Mouse (Mus musculus) megakaryocyte progenitor cell, adult 5-6 weeks (primary cell): Measurements from ENCODE around the gene Bcas1. TPM values are rescaled to one million over a fixed set of nuclear protein-coding genes. Genes with fewer than 3 reads are reported as not detected.
"Not testable (repeated sequence)": the region's sequence is repeated elsewhere in the genome, so short reads cannot be mapped to it uniquely, and the experiment has no call there.

Source experiments
- ATAC-seq: replicated peaks from 2 replicates; pipeline ENCODE4 v1.8.0; 2016; ENCODE audit warnings: mild to moderate bottlenecking, moderate TSS enrichment, inconsistent platforms; ENCODE audit not compliant: poor library complexity
- total RNA-seq, 2 experiments: library from RNA; stranded (forward) in 1 of 2; stranded (reverse) in 1 of 2; fragments of 157-497, 149-512 nt in 1 of 2; fragments of 200-1000 nt in 1 of 2; gene quantifications; 2 replicates each; pipeline versions ENCODE4 v1.2.3 to v1.2.4; 2015 to 2017

The Bcas1 gene
- total RNA-seq (2015), result 0.81 and 1.2 TPM in 2 replicates
- 1.1 and 1.9 TPM in 2 replicates for total RNA-seq (2017)

DNA sequence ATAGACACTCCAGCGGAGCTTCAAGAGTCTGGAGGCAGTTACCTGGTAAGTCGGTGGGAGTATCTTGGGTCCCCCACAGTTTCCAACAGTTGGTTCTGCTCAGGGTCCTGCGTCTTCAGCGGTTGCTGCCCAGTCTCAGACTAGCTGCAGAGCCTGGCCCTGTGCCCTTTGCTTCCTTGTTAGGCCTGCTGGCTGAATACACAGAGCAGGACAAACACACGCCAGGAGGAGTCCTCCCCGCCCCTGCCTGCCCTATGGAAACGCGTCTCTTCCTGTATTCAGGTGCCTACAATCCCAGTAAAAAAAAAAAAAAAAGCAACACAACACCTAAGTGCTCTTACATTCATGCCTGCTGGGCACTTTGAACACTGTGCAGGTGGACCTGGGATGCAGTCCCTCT is at the start of gene Bcas1:
Gene Bcas1 (minus strand): TSS at position 142 of the 400 bp plus-strand sequence.
- ATAC-seq, result no peak

DNA sequence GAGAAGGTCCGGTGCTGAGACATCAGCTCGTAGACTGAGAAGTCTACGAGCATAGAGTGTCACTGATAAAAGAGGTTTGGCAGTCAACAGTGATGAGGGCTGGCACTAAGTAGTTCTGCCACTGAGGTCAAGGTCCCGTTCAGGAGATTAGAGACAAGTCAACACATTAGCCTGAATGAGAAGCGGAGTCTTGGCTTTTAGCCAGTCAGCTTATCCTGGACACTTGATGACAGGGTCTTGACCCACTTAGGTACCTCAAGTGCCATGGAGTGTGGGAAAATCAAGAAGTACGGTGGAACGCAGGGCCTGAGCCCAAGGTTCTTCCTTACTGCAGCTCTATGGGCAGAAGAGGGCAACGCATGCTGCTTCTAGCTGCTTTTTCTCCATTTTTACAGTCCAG is 49.0 kb upstream of the Bcas1 start:
- ATAC-seq, result no peak

DNA sequence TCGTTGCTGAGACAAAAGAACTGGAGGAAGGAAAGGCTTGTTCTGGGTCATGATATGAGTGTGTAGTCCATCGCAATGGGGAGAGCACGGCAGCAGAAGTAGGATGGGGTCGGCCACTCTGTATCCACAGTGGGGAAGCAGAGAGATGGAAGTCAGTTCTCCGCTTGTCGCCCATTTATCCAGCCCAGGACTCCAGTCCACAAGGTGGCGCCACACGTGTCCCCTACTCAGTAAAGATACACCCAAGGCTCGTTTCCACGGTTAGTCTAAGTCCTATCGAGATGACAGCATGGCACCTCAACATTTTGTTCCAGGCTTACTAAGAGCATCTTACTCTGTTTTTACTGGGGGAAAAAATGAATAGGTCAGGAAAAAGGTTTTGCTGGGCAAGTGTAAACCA is 48.6 kb upstream of the Bcas1 start:
- ATAC-seq, result peak; percentile 75

DNA sequence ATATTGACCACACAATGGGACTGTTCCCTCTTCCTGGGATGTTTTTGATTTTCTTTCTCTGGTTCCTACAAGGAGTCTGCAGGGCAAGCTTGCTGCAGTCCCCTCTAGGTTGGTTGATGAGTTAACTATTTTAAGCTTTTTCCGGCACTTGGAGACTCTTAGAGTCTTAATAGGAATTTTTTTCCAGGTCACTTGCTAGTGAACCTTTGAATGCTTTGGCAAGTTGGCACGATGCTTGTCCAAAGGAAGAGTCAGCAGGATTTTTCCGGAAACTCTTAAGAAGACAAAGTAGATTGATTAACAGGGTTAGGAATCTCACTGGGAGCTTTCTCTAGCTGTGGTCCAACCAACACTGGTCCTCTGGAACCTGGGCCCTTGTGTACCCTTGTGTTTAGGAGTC is 47.5 kb upstream of the Bcas1 start:
- no peak for ATAC-seq

DNA sequence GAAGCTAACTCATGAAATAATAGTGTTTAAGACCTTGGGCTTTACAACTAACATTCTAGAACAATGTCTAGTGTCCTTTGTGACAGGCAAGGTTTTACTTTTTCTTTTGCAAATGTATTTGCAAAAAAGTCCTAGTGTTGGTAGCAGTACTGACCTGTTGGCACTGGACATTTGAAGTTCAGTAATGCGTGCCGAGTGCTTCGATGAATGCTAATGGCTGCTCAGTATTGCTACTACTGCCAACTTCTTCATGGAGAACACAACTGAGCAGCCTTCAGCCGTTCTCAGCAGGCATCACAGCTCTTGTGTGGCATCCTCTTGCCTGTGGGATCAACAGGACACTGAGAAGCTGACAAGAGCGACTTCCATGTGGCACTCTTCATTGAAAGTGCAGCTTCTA is 46.5 kb upstream of the Bcas1 start:
- ATAC-seq, result no peak

DNA sequence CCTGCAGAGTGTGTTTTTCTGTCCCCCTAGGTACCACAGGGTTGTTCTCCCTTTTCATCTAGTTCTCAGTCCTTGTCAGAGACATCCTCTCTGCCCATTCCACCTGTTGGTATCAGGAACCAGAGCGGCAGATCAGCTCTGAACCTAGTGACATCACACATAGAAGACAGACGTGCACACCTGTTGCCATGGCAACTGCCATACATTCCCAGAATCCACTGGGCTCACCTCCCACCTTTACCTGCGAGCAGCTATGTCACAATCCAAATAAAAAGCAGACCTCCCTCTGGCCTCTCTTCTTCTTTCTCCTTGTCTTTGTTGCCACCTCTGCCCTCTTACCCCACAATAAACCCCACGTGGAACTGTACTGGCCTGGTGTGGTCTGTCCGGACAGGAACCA is 42.9 kb upstream of the Bcas1 start:
- ATAC-seq, result no peak

DNA sequence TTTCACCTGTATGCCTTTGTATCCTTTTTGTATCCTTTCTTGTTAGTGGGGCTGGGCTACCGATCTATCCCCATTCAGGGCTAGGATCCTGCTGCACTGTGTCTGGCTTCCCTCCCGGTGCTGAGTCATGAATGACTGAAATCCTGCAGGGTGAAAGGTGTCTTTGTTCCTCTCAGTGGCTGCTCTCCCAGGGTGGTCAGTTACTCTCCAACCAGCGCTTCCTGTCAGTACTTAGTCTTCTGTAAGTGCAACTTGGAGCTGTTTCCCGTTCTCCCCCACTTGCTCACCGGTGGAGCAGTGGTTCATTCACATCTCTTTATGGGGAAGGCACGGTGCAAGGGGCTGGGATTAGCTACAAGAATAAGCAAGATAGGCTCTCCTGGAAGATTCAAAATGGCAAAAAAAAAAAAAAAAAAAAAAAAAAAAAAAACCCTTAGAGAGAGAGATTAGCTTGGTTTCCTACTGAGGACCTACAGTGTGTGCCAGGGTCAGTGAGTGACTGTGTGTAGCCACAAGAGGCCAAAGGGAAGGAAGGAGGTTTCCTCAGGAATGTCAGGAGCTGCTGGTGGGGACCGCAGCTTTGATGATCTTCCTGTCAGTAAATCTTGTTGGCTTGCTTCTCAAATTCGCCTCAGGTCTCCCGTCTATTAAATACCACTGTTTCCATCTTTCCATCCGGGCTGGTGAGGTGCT is 42.1 kb upstream of the Bcas1 start:
- ATAC-seq, result peak; percentile 80

DNA sequence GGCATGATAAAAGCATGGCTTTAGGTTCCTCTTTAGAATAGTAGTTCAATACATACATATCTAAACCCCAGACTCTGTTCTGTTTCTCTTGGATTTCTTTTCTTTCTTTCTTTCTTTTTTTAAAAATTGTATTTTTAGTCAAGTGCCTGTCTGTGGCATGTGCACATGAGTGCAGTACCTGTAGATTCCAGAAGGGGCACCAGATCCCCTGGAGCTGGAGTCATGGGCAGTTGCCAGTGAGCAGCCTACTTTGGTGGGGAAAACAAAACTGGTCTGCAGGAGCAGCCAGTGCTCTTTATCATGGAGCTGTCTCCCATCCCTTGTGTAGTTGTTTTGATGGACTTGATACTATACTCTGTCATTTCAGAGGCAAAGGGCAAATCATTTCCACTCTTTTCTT is 40.4 kb upstream of the Bcas1 start:
- peak; percentile 76 for ATAC-seq

DNA sequence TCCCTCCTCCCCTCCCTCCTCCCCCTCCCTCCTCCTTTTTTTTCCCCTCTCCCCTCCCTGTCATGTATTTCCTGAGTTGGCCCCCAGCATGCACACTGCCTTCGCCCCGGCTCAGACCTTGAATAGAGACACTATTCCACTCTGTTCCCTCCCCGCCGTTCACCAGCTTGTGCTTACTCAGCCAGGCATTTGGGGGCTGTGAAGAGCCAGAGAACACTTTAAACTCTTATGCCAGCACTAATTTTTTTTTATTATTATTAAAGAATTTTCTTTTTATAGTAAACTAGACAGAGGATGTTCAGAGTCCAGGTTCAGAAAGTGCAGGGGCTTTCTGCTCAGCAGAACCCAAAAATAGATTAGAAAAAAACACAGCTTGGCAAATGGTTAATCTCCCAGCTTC is 37.2 kb upstream of the Bcas1 start:
- no peak for ATAC-seq

DNA sequence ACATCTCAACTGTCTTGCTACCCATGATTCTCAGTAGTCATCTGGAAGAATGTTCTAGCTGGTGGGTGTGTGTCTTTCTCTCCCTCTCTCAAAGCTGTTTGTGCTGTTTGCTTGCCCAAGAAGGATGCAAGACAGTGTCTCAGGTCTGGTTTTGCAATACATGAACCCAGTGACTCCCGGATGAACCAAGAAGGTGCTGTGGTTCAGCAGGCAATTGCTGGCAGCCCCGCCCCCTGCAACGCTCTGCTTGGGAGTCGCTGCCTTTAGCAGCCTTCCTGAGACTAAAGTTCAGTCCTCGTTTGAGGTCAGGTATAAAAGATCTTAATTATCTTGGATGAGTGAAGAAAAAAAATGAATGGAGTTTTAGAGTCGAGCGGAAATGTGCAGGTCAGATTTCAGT is 34.0 kb upstream of the Bcas1 start:
- peak; percentile 77 for ATAC-seq

DNA sequence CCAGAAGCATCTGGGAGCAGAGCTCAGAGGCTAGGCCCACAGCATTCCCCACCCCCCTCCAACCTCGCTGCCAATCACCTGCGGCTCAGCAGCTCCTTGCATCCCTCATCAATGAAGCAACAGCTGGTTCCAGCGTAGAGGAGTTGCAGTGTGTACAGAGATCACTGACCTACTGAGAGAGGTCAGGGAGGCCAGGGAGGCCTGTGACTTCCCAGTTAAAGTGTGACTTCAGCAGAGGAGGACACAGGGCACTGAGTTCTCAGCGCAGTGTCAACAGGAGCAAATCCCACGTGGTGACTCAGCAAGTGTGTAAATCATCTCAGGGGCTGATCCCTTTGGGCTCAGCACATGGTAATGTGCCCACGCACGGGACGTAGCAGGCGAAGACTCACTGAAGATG is 32.2 kb upstream of the Bcas1 start:
- no peak for ATAC-seq

DNA sequence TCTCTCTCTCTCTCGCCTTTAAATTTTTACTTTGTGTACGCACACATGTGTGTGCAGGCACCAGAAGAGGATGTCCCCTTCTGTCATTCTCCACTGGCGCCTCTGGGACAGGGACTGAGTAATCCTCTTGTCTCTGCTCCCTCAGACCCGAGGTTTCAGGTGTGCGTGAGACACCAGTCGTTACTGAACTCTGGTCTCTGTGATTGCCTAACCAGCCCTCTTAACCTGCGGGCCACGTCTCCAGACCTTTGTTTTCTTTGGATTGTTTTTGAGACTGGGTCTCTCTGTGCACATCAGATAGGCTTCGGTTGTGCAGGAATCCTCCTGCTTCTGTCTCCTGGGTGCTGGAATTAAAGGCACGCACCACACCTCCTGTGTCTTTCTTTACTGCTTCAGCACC is 31.5 kb upstream of the Bcas1 start:
- ATAC-seq, result no peak

DNA sequence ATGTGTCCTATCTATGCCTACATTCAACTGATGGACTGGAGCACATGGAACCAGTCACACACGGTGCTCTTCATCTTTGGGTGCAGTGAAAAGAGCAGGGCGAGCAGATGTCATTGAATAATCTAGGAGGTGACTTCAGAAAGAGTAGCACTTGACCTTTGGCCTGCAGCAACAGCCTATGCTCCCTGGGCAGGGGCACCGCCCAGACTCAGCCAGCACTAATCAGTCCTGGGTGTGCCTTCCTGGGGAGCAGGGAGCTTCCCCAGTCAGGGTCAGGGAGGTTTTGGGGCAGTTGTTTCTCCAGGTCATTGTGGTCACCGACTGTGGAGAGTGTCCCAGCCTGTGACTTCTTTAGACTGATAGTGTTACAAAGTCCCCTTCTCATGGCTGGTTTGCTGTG is 26.2 kb upstream of the Bcas1 start:
- not testable (repeated sequence) for ATAC-seq

DNA sequence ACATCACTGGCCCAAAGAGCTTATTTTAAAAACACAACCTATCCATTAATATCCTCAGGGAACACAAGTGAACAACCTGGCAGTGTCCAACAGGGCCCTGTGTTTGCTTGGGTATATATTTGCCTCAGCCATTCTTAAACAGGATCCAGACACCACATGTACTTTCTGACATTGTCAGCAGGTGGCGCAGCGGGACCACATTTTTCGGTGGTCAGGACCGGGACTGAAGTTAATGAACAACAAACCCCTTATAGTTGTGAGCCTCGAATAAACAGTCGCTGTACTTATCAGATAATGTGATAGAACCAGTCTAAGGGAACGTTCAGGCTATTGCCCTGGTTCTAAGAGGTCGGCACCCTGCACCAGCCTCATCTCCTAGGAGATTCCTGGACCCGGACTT is 23.3 kb upstream of the Bcas1 start:
- peak; percentile 96 for ATAC-seq

DNA sequence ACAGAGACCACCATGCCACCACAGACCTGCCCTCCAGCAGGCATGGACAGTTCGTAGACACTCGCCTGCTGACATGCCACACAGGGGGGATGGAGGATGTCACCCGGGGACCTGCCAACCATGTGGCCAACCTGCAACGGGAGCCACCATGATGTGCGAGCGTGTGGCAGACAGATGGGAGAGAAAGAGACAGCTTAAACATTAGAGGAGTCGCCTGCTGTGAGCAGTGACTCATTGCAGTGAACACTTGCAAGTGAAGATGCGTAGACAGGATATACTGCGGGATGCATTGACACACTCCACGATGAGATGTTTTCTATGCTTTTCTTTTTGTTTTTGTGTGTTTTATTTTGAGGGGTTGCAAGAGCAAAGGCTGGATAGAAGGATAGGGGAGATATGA is 20.0 kb upstream of the Bcas1 start:
- no peak for ATAC-seq

DNA sequence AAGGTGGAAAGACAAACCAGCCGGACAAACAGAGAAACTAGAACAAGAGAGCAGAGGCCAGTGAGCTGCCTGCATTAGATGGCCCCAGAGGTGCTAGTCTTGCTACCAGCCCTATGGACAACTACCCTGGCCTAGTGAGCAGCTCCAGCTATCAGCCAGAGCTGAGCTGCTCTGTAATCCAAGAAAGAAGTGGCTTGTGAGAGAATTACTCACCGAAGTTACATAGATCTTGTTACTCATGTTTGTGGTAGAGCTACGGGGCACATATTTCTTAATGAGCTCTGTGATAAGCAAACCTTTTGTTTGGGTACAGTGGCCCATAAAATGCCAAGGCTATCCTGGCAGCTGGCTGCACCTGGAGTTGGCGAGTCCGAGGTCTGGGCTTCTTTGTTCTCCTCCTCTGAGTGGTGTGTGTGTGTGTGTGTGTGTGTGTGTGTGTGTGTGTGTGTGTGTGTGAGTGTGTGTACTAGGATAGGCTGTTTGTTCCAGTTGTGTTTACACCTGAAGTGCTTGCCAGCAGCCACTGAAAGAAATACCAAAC is 19.3 kb upstream of the Bcas1 start:
- ATAC-seq, result no peak

DNA sequence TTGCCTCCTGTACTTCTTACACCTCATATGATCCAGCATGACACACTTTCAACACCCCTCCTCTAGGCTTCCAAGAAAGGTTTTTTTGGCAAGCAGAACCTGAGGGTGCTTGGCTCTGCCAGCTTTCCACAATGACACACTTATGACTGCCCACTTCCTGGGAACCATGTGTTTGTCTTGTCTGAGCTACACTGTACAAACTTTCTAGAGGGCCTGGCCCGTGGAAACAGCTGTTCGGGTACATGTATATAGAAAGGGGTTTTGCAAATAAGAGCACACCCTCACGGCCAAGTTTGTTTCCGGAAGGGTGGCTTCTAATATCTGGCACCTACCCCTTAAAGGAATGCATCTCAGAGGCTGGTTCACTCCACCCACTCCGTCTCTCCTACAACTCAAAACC is 18.2 kb upstream of the Bcas1 start:
- no peak for ATAC-seq

DNA sequence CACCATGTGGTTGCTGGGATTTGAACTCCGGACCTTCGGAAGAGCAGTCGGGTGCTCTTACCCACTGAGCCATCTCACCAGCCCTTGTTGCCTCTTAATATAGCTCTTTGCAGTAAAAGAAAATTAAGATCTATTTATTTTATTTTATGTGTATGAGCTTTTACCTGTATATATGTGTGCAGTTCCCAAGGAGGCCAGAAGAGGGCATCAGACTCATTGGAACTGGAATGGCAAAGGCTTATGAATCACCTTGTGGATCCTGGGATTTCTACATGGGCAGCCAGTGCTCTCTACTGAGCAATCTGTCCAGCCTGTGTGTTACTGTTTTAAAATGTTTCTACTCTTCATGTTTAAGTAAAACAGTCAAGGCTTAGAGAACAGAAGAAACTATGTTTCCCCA is 14.9 kb upstream of the Bcas1 start:
- ATAC-seq, result peak; percentile 77

DNA sequence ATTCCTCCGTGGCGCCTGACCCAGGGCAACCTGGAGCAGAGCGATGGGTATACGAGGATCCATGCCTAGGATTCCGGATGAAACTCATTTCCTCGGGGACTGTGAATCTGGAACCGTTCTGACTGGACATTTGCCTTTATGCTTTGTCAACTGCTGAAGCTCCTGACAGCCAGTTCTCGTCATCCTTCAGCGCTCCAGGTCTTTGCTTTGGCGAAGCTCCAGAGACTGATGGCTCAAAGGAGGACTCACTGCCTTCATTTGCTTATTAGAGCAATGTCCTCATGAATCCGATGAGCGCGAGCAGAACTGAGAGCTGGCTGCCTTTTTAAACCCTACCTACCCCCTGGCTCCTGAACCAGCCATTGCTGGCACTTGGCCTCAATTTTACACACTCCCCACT is 11.1 kb upstream of the Bcas1 start:
- no peak for ATAC-seq

DNA sequence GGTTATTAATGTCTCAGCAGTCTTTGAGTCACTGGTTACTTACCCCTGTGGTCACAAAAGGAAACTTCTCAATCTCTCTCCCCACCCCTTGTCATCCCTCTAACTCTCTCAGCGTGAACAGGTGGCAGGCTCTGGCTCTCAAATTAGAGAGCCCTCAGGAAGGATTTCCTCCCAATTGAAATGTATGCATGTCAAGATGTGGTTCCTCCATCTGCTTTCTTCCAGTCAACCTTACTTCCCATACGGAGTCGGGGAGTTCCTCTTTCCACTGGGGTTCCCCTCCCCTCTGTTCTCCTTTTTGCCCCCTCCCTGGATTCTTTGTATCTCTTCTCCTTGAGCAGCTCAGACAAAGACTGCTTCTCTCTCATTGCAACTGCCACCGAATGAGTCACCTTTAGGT is 8.6 kb upstream of the Bcas1 start:
- ATAC-seq, result peak; percentile 94

DNA sequence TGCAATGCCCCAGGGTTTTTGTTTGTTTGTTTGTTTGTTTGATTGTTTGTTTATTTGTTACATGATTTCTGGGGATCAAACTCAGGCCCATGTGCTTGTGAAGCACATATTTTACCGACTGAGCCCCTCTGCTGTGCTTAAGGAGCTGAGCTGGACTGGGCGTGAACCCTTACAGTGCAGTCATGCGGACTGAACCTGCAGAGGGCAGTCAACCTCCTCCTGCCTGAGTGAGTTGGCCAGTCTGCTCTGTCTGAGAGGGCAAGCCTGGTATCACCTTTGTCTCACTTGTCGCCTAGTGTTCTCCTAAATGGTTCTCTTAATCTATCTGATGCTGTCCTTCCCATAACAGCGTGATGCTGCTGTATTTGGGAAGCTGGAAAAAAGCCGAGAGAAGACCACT is 4.5 kb upstream of the Bcas1 start:
- ATAC-seq, result no peak

DNA sequence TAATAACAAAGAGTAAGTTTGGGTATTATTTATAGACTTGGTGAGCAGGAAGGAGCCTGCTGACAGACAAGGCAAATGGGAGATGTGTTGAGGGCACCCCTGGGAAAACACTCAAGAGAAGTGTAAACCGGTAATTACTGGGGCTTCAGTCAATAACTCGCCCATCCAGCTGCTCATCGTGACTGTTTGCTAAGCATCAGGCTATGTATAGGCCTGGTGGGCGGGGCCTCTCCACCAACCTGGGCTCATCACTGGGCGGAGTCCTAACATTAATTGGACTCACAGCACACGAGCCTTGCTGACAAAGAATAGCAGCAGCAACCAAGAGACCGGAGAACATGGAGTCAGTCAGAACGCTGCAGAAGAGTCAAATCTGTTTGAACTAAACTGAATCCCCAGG is 1.3 kb upstream of the Bcas1 start:
- no peak for ATAC-seq

DNA sequence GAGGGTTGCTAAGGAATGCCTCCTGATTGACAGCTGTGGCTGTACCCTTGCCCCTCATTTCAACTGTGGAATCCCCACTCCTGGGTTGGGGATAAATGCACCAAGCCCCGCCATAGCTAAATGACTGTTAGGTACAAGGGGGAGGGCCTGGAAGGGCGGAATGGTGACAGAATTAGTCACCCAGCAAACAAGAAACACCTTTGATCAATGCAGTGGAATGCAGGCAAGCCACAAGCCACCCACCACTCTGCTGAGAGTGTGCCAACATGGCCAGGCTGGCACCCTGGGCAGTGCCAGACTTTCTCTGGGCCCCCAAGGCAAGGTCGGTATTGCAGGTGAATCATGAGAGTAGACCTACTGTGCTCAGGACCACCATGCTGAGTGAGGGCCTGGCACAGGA is 3.5 kb downstream of the Bcas1 start:
- ATAC-seq, result no peak
